ENCODE assay signal across 14 mouse cellular contexts in genomic region chr10:10093713-10094112, GRCm38 (mm10).
DNase-seq lines count a peak whose midpoint lies in the region; ATAC-seq lines count a peak whose summit lies in the region.
"Had no signal": no experiment of that assay in that cellular context is flagged by ENCODE, and none has a peak within 500 bp of the region (broad histone marks: within the 10 kb centered on the region; RNA-seq: fewer than 3 reads in every experiment).

No protein-coding gene starts in this region.

- no peaks in the 10 kb centered on the region for H3K9me3 ChIP-seq in hindbrain, embryonic 16.5 days (ENCODE audit: control insufficient read depth, low read length)
- H3K9me3 ChIP-seq: heart, embryonic 15.5 days; lung, embryonic 15.5 days; midbrain, embryonic 13.5 days; neural tube, embryonic 12.5 days had no signal

- no peak overlapping the region for H3K9ac ChIP-seq in hindbrain, embryonic 16.5 days (ENCODE audit: low read depth, low read length)
- H3K9ac ChIP-seq: heart, embryonic 15.5 days; lung, embryonic 15.5 days; midbrain, embryonic 13.5 days; neural tube, embryonic 12.5 days had no signal

- DNase-seq in cerebellum, adult 18-20 months = peak; percentile 69 to 78
- DNase-seq in cerebellum, postnatal 36 days = peak; percentile 70 to 72
- DNase-seq in layer of hippocampus, postnatal 10 days (ENCODE audit: low spot score in 2 of 2) = peak; percentile 19 to 31
- no peak for DNase-seq in adrenal gland, postnatal 4 days (ENCODE audit: low spot score in 2 of 2)
- no peak for DNase-seq in kidney, postnatal 25 days
- DNase-seq: kidney, postnatal 10 days; liver had no signal

- no peaks in the 10 kb centered on the region for H3K4me1 ChIP-seq in hindbrain, embryonic 16.5 days (ENCODE audit: control insufficient read depth, insufficient read depth, low read depth, low read length)
- H3K4me1 ChIP-seq: heart, embryonic 15.5 days; lung, embryonic 15.5 days; midbrain, embryonic 13.5 days; neural tube, embryonic 12.5 days had no signal

- no peak overlapping the region for H3K27ac ChIP-seq in hindbrain, embryonic 16.5 days (ENCODE audit: low read depth, low read length)
- H3K27ac ChIP-seq: heart, embryonic 15.5 days; lung, embryonic 15.5 days; midbrain, embryonic 13.5 days; neural tube, embryonic 12.5 days had no signal

- peak; percentile 60 for ATAC-seq in megakaryocyte progenitor cell, adult 5-6 weeks (replicated peaks; ENCODE audit: poor library complexity)
- ATAC-seq in hindbrain, embryonic 16.5 days = no peak
- ATAC-seq: midbrain, embryonic 13.5 days had no signal

- H3K4me3 ChIP-seq in hindbrain, embryonic 16.5 days (ENCODE audit: low read length) = no peak overlapping the region
- H3K4me3 ChIP-seq: erythroblast, embryonic 14.5 days; heart, embryonic 15.5 days; lung, embryonic 15.5 days; midbrain, embryonic 13.5 days; neural tube, embryonic 12.5 days had no signal

- WGBS in hindbrain, embryonic 16.5 days = 89% methylated on average over 2 of the region's 2 CpGs

- no peaks in the 10 kb centered on the region for H3K36me3 ChIP-seq in hindbrain, embryonic 16.5 days (ENCODE audit: control insufficient read depth, insufficient read depth, low read length)
- H3K36me3 ChIP-seq: heart, embryonic 15.5 days; lung, embryonic 15.5 days; midbrain, embryonic 13.5 days; neural tube, embryonic 12.5 days had no signal

- no peaks in the 10 kb centered on the region for H3K27me3 ChIP-seq in hindbrain, embryonic 16.5 days (replicated peaks; ENCODE audit: control insufficient read depth, insufficient read depth, low read length)
- H3K27me3 ChIP-seq: heart, embryonic 15.5 days; lung, embryonic 15.5 days; midbrain, embryonic 13.5 days; neural tube, embryonic 12.5 days had no signal

- H3K4me2 ChIP-seq in hindbrain, embryonic 16.5 days (ENCODE audit: low read length) = no peak overlapping the region
- H3K4me2 ChIP-seq: heart, embryonic 15.5 days; lung, embryonic 15.5 days; midbrain, embryonic 13.5 days; neural tube, embryonic 12.5 days had no signal

Comparison
In these comparisons a context has a peak if more than half of its experiments do, and no peak if none do; other contexts are left out.
1. DNase-seq: peak in cerebellum, adult 18-20 months (2 of 2), cerebellum, postnatal 36 days (2 of 2) and layer of hippocampus, postnatal 10 days (2 of 2); none in adrenal gland, postnatal 4 days (0 of 2) and kidney, postnatal 25 days (0 of 2).